Mouse (Mus musculus): ENCODE results near the gene Xlr3b. TPM values are rescaled to one million over a fixed set of nuclear protein-coding genes. Genes with fewer than 3 reads are reported as not detected.
A peak's percentile ranks its signal among the peaks of the same experiment; 100 is the strongest.
"Not testable (repeated sequence)": the region's sequence is repeated elsewhere in the genome, so short reads cannot be mapped to it uniquely, and the experiment has no call there.

The Xlr3b gene
- 1 to 10 TPM in 1 of 2 experiments, under 1 TPM in 1; 0.17 to 4.8 TPM for total RNA-seq (2021)
- long read RNA-seq, experiment 1 = 0 reads
- long read RNA-seq, experiment 2, partial matches to known transcripts = 0 of 8 reads
- long read RNA-seq, experiment 2, other reads (novel, unspliced or antisense) = 6 of 8 reads

GRCm38 (mm10) chrX:73191934-73192333 lies at the start of gene Xlr3b:
Xlr3b (plus strand) TSS chrX:73192207.
- H3K27ac ChIP-seq; H3K4me3 ChIP-seq; intact Hi-C loops (cut with DNase I): not testable (repeated sequence)
- DNase-seq = peak; percentile 44

DNA sequence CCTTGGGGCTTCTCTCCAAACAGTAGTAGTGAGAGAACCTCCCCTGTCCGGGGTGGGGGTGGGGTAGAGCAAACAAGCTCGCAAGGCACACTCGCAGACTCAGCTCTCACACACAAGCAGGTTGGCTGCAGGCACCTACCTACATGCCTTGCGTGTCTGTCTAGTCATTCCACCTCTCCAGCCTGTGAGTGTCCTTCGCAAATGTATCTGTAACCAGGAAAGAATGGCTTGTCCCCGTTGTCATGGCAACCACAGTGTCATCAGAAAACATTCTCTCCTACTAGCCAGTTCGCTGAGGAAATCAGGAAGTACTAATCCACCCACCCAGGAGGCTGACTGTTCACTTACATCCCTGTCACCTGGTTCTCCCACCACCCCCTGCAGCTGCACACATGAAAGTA lies 48.8 kb upstream of the Xlr3b start:
- H3K4me3 ChIP-seq; intact Hi-C loops (cut with DNase I); H3K27ac ChIP-seq; DNase-seq: not testable (repeated sequence)

GRCm38 (mm10) chrX:73148496-73148895 lies 43.5 kb upstream of the Xlr3b start, which contains the start of gene Xlr5b:
Xlr5b (plus strand) TSS chrX:73148796.
- H3K4me3 ChIP-seq; intact Hi-C loops (cut with DNase I); DNase-seq; H3K27ac ChIP-seq: not testable (repeated sequence)

DNA sequence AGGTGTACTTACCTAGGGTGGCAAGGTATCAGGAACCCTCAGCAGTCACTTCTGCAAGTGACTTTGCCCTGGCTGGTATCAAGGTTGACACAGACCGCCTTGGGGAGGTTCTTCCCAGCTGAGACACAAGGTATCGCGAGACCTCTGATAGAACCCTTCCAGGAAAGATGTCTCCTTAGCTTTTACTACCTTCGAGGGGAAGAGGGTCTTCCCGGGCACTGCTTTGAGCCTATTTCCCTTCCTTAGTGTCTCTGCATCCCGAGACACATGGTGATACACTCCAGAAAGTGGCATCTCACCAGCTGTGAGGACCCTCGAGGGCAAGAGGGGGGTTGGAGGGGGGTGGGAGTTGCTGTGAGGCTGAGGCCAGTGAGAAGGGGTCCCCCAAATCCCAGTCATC lies 42.7 kb upstream of the Xlr3b start, which contains the start of gene DXBay18:
Gene DXBay18, minus strand, starts transcription at position 101 of the 400 bp plus-strand sequence.
- intact Hi-C loops (cut with DNase I); DNase-seq; H3K4me3 ChIP-seq; H3K27ac ChIP-seq: not testable (repeated sequence)

DNA sequence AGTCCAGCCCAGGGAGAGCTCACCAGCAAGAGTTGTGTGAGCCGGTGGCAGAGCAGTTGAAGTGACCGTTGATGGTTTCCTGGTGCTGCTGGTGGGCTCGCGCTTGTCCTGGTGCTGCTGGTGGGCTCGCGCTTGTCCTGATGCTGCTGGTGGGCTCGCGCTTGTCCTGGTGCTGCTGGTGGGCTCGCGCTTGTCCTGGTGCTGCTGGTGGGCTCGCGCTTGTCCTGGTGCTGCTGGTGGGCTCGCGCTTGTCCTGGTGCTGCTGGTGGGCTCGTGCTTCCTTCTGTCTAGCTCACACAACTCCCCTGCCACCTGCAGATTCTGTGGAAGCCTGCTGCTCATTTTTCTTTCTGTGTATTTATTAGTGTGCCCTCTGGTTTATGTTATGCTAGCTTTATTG lies 15.1 kb upstream of the Xlr3b start, which contains the start of gene Spin2d:
Gene Spin2d, minus strand, starts transcription at position 101 of the 400 bp plus-strand sequence.
- H3K27ac ChIP-seq; DNase-seq; H3K4me3 ChIP-seq; intact Hi-C loops (cut with DNase I): not testable (repeated sequence)

DNA sequence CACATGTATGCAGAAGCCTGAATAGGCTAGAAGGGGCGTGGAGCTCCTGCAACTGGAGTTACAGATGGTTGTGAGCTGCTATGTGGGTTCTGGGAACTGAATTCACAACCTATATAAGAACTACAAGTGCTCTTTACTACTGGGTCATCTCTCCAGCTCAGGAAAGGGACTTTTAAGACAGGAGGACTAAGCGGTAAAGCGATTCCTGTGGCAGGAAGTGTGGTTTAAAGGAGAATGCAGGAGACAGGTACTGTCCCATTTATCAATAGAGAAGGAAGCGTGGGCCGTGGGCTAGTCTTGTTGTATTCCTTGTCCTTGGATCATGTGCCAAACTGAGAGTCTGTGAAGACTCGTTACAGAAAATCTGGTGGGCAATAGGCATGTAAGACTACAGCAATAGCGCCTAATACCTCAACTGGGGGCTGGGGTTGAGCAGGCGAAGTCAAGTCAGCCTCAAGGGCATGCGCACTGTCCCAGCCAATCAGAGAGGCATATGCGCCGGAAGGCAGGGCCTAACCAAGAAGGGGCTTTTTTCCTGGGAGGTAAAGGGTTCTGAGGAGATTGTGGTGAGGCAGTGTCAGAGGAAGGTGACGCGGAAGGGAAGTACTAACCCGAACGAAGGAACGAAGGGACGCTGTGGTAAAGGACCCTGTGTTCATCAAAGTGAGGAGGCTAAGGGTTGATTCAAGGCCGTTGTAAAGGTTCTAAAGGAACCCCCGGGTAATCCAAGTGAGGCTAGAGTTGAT lies 22.0 kb downstream of the Xlr3b start, which contains the start of gene Xlr4b:
Gene Xlr4b, plus strand, starts transcription at position 515 of the 746 bp plus-strand sequence.
- H3K4me3 ChIP-seq; intact Hi-C loops (cut with DNase I); DNase-seq; H3K27ac ChIP-seq: not testable (repeated sequence)

GRCm38 (mm10) chrX:73225365-73225764 lies 33.4 kb downstream of the Xlr3b start:
- no peak for TF ChIP-seq CTCF (IDR thresholded peaks at IDR 0.05)
- DNase-seq = no peak
- H3K4me3 ChIP-seq = no peak overlapping the region
- intact Hi-C loops (cut with DNase I) = no loop called here
- H3K27ac ChIP-seq = no peak overlapping the region

DNA sequence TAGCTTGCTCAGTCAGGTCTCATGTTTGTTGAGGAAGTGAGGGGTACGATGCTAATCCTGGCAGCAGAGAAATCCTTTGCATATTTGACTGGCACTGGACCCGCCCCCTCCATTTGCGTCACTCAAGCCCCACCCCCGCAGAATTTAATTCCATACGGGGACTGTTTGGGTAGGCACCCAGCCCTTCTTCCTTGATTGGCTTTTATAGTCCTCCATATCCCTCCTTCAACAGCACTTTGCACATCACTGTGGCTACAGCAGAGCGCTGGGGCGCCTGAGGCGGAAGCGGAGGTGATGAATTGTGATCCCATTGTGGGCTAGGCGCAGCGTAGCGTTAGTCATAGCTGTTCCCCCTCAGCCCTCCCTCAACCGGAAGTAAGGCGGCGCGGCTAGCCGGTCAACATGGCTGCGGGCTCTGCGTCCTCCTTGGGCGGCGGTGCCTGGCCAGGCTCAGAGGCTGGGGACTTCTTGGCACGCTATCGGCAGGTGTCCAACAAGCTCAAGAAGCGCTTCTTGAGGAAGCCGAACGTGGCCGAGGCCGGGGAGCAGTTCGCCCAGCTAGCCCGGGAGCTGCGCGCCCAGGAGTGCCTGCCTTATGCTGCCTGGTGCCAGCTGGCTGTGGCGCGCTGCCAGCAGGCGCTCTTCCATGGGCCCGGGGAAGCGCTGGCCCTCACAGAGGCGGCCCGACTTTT lies 36.1 kb downstream of the Xlr3b start, which contains the start of gene F8a:
Gene F8a, plus strand, starts transcription at position 378 of the 692 bp plus-strand sequence.
- intact Hi-C loops (cut with DNase I) = no loop called here
- DNase-seq = peak; percentile 86
- H3K27ac ChIP-seq = peak within 1 kb of the TSS; percentile 96
- peak within 1 kb of the TSS; percentile 86 for H3K4me3 ChIP-seq
- no peak for TF ChIP-seq CTCF (IDR thresholded peaks at IDR 0.05)

GRCm38 (mm10) chrX:73228606-73229214 lies 36.7 kb downstream of the Xlr3b start:
- no peak for TF ChIP-seq CTCF (IDR thresholded peaks at IDR 0.05)
- peak; percentile 79 for DNase-seq
- H3K27ac ChIP-seq = peak overlapping the region; percentile 96
- H3K4me3 ChIP-seq = peak overlapping the region; percentile 86
- intact Hi-C loops (cut with DNase I) = no loop called here

DNA sequence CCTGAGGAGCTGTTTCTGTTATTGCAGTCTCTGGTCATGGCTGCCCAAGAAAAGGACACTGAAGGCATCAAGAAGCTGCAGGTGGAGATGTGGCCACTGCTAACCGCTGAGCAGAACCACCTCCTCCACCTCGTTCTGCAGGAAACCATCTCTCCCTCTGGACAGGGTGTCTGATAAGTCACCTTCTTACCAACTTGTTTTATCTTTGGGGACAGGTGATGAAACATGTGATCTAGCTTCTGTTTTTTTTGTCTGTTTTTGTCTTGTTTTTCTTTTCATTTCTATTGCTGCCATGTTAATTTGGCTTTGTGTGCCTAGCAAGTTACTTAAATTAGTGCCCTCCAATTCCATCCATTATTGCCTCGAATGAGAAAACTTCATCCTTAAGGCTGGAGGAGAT lies 37.3 kb downstream of the Xlr3b start:
- peak overlapping the region; percentile 96 for H3K27ac ChIP-seq
- DNase-seq = no peak
- H3K4me3 ChIP-seq = peak overlapping the region; percentile 86
- intact Hi-C loops (cut with DNase I) = no loop called here
- TF ChIP-seq CTCF (IDR thresholded peaks at IDR 0.05) = no peak

DNA sequence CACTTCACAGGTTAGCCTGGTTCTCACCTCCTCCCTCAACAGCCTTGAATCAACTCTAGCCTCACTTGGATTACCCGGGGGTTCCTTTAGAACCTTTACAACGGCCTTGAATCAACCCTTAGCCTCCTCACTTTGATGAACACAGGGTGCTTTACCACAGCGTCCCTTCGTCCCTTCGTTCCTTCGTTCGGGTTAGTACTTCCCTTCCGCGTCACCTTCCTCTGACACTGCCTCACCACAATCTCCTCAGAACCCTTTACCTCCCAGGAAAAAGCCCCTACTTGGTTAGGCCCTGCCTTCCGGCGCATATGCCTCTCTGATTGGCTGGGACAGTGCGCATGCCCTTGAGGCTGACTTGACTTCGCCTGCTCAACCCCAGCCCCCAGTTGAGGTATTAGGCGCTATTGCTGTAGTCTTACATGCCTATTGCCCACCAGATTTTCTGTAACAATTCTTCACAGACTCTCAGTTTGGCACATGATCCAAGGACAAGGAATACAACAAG lies 50.9 kb downstream of the Xlr3b start, which contains the start of gene Xlr4c:
Gene Xlr4c, minus strand, starts transcription at position 310 of the 505 bp plus-strand sequence.
- H3K27ac ChIP-seq; intact Hi-C loops (cut with DNase I); H3K4me3 ChIP-seq; DNase-seq: not testable (repeated sequence)

Other genes with a start within 250 kb of the Xlr3b start
- gene Zfp185, start 204.9 kb upstream of the Xlr3b start, total RNA-seq (2021) = 1 to 10 TPM in 1 of 2 experiments, under 1 TPM in 1; 0.82 to 2.5 TPM
- gene Pnma5, start 155.1 kb upstream of the Xlr3b start, total RNA-seq (2021) = under 1 TPM in 1 of 2 experiments, not detected in 1; 0.14 TPM
- not detected for gene Pnma3, start 127.4 kb upstream of the Xlr3b start, total RNA-seq (2021)
- gene Xlr4a, start 109.7 kb upstream of the Xlr3b start, total RNA-seq (2021) = not detected
- under 1 TPM in 1 of 2 experiments, not detected in 1; 0.11 TPM for gene Xlr3a, start 95.1 kb upstream of the Xlr3b start, total RNA-seq (2021)
- not detected for gene Gm14685, start 75.2 kb upstream of the Xlr3b start, total RNA-seq (2021)
- gene Xlr5b, start 43.4 kb upstream of the Xlr3b start, total RNA-seq (2021) = not detected
- gene DXBay18, start 42.8 kb upstream of the Xlr3b start, total RNA-seq (2021) = not detected
- gene Spin2d, start 15.2 kb upstream of the Xlr3b start, total RNA-seq (2021) = not detected
- gene Xlr4b, start 22.1 kb downstream of the Xlr3b start, total RNA-seq (2021) = not detected
- gene F8a, start 36.1 kb downstream of the Xlr3b start, total RNA-seq (2021) = 1 to 10 TPM; 5.6 to 6.6 TPM
- not detected for gene Xlr4c, start 50.9 kb downstream of the Xlr3b start, total RNA-seq (2021)
- gene Xlr3c, start 73.2 kb downstream of the Xlr3b start, total RNA-seq (2021) = under 1 TPM in 1 of 2 experiments, not detected in 1; 0.22 TPM
- gene Xlr5a, start 100.8 kb downstream of the Xlr3b start, total RNA-seq (2021) = not detected
- gene Xlr5c, start 100.8 kb downstream of the Xlr3b start, total RNA-seq (2021) = not detected
- gene Gm45015, start 144.6 kb downstream of the Xlr3b start, total RNA-seq (2021) = not detected
- gene Zfp275, start 150.4 kb downstream of the Xlr3b start, total RNA-seq (2021) = 1 to 10 TPM; 3.9 to 7.7 TPM
- not detected for gene Gm18336, start 206.5 kb downstream of the Xlr3b start, total RNA-seq (2021)
- under 1 TPM in 1 of 2 experiments, not detected in 1; 0.03 TPM for gene Zfp92, start 218.9 kb downstream of the Xlr3b start, total RNA-seq (2021)
- not detected for gene Trex2, start 243.1 kb downstream of the Xlr3b start, total RNA-seq (2021)

Data from gastrocnemius, adult 2 months (tissue).